Mouse (Mus musculus): ENCODE results near the gene Baiap2l2. TPM values are rescaled to one million over a fixed set of nuclear protein-coding genes. Genes with fewer than 3 reads are reported as not detected.

The Baiap2l2 gene
- total RNA-seq, 2 experiments from 2014 or later = 3.1 to 3.6 TPM

GRCm38 (mm10) chr15:79212750-79213446 is 72.4 kb downstream of the Baiap2l2 start:
- DNase-seq = no peak

DNA sequence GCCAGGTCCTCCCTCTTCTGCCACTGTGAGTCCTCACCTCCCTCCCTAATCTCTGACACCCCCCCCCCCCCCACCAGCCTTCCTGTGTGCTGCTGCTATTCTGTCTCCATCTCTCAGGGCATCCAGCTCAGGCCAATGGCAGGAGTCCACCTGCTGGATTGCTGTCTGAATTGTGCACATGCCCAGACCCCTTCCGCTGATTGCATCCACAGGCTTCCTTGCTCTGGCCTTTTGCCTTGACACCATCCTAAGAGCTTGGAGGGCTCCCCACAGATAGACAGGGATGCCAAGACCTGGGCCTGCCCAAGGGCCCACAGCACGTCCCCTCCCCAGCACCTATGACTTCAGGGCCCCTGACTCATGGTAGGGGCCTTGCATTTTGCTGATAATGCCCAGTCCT is 75.0 kb downstream of the Baiap2l2 start:
- peak; percentile 38 for DNase-seq

DNA sequence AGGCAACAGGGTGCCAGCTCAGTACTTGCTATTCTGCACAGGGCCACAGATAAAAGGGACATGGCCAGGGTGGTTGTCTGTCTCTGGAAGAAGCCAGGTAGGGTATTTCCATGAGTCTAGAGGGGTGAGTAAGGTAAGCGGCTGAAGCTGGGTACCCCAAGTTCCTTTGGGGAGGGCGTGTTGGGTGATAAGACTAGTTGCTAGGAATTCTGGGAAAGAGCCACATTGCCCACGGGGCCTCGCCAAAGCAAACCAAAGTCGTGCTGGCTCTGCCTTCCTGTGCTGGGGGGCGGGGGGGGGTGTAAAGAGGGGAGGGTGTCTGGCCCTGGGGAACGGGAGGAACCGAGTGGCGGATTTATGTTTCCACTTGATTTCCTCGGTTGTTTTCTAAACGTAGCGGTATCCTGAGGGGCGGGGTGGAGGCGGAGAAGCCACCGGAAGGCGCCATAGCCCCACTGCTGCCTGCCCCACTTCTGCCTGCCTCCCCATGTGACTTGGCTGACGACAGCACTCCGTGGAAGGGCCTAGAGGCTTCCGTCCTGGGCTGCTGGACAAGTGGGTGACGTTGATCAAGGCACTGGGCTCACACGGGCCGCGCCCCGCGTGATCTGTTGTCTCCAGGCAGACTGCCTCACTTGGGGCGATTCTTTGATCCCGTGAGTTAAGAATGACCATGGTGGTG is 76.4 kb downstream of the Baiap2l2 start:
- no peak for DNase-seq

- DNase-seq = no peak
Measured at GRCm38 (mm10) chr15:79208211-79208610, 77.1 kb downstream of the Baiap2l2 start.

Other genes starting within 250 kb of the Baiap2l2 start
- under 1 TPM; 0.25 to 0.35 TPM for gene Galr3, start 243.7 kb downstream of the Baiap2l2 start, total RNA-seq (2021)
- gene Ankrd54, start 222.6 kb downstream of the Baiap2l2 start, total RNA-seq (2021) = 1 to 10 TPM; 6.1 to 8.6 TPM
- 10 to 100 TPM; 80.0 to 86.2 TPM for gene Eif3l, start 210.4 kb downstream of the Baiap2l2 start, total RNA-seq (2021)
- gene Micall1, start 176.6 kb downstream of the Baiap2l2 start, total RNA-seq (2021) = 10 to 100 TPM; 17.4 to 20.4 TPM
- 10 to 100 TPM; 73.5 to 80.9 TPM for gene Polr2f, start 144.5 kb downstream of the Baiap2l2 start, total RNA-seq (2021)
- 1 to 10 TPM in 1 of 2 experiments, under 1 TPM in 1; 0.54 to 1.1 TPM for gene 1700088E04Rik, start 144.3 kb downstream of the Baiap2l2 start, total RNA-seq (2021)
- 1 to 10 TPM; 7.6 to 8.1 TPM for gene Sox10, start 120.3 kb downstream of the Baiap2l2 start, total RNA-seq (2021)
- gene Pick1, start 56.4 kb downstream of the Baiap2l2 start, total RNA-seq (2021) = 10 to 100 TPM; 21.4 to 24.8 TPM
- gene Gm49486, start 56.1 kb downstream of the Baiap2l2 start, total RNA-seq (2021) = under 1 TPM; 0.45 to 0.54 TPM
- under 1 TPM in 1 of 2 experiments, not detected in 1; 0.14 TPM for gene Slc16a8, start 30.8 kb downstream of the Baiap2l2 start, total RNA-seq (2021)
- gene Pla2g6, start 42.9 kb upstream of the Baiap2l2 start, total RNA-seq (2021) = 1 to 10 TPM; 9.2 to 9.8 TPM
- 1 to 10 TPM; 2.0 to 2.6 TPM for gene Maff, start 61.1 kb upstream of the Baiap2l2 start, total RNA-seq (2021)
- gene Tmem184b, start 118.0 kb upstream of the Baiap2l2 start, total RNA-seq (2021) = 10 to 100 TPM; 42.0 to 47.5 TPM
- 10 to 100 TPM; 55.5 to 60.8 TPM for gene Csnk1e, start 170.0 kb upstream of the Baiap2l2 start, total RNA-seq (2021)
- gene Kcnj4, start 219.7 kb upstream of the Baiap2l2 start, total RNA-seq (2021) = under 1 TPM; 0.26 to 0.27 TPM
- gene Kdelr3, start 230.9 kb upstream of the Baiap2l2 start, total RNA-seq (2021) = 10 to 100 TPM; 29.9 to 38.0 TPM